Mouse (Mus musculus): ENCODE results near the gene Ndufa8.

Gene Ndufa8

DNA sequence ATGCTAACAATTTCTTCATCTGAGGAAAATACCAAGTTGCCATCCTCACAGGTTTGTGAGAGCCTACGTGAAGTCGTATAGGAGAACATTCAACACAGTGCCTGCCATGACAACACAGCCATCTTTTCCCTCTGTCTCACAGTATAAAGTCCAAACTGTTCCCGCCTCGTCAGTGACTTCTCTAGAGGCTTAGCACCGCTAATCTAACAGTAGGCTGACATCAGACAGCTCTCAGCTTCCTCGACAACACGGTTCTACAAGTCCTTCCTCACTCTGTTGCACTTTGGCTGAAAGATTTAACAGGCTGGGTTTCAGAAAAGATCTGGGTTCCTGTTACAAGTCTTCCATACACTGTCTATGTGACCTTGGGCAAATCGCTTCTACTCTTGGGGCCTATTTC lies 1.0 kb downstream of the Ndufa8 start:
- DNase-seq (ENCODE audit: low read depth, low spot score): no peak

- no peak for DNase-seq (ENCODE audit: low read depth, low spot score)
Measured at GRCm38 (mm10) chr2:36040872-36041271, 8.3 kb downstream of the Ndufa8 start.

DNA sequence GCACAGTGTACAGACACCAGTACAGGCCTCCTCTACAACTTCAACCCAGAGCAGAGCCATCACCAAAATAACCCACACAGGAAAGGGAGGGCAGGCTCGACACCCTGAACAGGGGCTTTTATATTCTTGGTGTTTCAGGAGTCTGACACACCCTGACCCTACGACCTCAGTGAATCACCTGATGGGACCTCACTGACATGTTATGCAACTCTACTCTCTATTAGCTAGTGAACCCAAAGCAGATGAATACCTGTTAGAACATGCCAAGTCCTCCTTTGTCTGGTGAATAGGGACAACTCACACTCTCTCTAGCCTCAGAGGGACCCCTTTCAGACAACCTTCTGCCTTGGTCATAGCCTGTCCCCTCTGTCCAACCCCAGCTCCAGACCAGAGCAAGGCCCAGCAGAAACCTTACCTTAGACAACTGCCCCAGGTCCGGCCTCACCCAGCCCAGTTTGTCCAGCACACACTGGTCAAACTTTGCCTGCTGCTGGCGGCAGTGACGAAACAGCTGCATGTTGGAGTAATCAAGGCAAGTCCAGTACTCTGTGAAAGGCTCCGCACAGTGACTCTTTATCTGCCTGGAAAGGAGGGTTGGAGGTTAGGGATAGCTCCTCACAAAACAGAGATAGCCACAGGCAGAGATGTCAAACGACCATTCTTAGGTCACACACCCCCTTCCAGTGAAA lies 9.8 kb downstream of the Ndufa8 start:
- DNase-seq (ENCODE audit: low read depth, low spot score): no peak

DNA sequence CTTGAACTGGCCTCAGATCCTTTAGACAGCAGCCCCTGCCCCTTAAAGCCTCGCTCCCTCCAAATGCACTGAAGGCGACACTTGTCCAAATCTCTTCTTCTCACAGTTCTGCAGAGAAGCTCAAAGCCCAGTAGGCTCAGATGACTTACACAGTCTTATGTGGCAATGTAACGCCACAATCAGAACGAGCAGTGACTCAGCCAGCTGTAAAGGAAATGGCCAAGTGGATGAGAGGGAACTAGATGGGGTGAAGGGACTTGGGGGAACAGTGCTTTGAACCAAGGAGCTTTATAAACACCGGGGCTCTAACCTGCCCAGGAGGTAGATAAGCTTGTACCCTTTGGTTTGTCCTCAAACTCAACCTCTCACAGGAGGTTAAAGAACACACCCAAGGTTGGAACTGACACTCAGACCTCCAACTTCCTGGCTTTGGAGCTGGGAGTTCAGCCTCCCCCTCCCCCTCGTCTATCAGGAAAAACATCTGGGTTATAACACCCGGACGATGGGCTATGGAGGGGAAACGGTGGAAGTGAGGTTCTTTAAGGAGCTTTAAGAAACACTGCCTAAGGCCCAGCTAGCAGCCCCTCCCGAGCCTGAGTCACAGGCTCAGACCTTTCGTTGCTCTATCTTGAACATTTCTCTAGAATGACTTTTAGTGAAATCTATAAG lies 13.7 kb downstream of the Ndufa8 start:
- no peak for DNase-seq (ENCODE audit: low read depth, low spot score)

DNA sequence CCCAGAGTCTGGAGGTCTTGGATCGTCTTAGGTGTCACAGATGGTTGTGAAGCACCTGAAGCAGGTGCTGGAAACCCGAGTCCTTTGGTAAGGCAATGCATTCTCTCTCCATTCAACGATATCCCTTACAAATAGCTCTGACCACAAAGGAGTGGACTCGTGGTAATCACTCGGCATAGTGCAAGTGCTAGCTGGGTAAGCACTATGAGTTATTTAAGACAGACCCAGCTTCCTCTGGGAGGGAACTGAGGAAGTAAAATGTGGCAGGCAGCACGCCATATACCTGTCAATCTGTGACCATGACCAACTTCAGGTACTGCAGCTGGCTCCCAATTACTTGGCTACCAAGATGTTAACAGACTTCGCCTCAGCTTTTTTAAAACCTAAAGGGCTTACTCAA lies 14.3 kb downstream of the Ndufa8 start:
- no peak for DNase-seq (ENCODE audit: low read depth, low spot score)

GRCm38 (mm10) chr2:36033966-36034365 lies 15.2 kb downstream of the Ndufa8 start:
- no peak for DNase-seq (ENCODE audit: low read depth, low spot score)

GRCm38 (mm10) chr2:36032884-36033283 lies 16.3 kb downstream of the Ndufa8 start:
- DNase-seq (ENCODE audit: low read depth, low spot score): no peak

DNA sequence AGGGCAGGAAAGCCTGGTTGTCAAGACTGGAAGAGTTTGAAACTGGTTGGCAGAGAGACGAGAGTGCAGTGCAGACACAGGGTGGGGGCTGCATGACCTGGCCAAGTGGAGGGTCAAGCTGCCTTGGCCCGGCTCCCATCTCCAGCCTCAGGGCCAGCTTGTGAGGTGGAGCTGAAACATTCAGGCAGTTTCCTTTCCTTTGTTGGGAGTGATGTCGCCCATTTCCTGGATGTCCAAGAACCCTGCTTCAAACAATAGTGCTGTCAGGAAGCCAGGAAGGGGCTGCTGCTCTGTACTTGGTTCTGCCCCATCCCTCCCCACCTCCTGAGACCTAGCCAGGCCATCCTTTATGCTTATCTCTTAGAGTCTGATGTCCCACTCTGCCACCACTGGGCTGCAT lies 25.9 kb downstream of the Ndufa8 start:
- DNase-seq (ENCODE audit: low read depth, low spot score): no peak

GRCm38 (mm10) chr2:36021385-36022159 lies 27.6 kb downstream of the Ndufa8 start:
- DNase-seq (ENCODE audit: low read depth, low spot score): peak; percentile 63

GRCm38 (mm10) chr2:36013010-36013409 lies 36.2 kb downstream of the Ndufa8 start:
- no peak for DNase-seq (ENCODE audit: low read depth, low spot score)

DNA sequence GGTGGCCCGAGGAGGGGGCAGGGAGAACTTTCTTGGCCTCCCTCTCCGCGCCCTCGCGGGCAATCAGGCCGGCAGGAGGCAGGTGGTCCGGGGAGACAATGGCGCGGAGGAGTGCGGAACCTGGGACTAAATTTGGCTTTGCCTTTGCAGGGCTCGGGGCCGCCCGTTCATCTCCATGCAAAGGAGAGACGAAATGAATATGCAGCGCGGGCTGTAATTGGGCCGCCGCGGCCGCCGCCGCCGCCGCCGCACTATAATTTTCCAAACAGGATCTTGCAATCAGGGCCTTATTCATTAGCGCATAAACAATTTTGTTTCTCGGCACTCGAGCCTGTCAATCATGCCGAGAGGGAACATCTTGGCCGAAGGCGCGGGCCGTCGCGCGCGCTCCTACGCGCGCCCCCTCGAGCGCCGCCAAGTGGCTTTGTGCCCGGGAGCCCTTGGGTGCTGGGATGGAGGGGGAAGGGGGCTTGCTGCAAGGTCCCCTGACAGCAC lies 37.8 kb downstream of the Ndufa8 start:
- DNase-seq (ENCODE audit: low read depth, low spot score): peak; percentile 42

DNA sequence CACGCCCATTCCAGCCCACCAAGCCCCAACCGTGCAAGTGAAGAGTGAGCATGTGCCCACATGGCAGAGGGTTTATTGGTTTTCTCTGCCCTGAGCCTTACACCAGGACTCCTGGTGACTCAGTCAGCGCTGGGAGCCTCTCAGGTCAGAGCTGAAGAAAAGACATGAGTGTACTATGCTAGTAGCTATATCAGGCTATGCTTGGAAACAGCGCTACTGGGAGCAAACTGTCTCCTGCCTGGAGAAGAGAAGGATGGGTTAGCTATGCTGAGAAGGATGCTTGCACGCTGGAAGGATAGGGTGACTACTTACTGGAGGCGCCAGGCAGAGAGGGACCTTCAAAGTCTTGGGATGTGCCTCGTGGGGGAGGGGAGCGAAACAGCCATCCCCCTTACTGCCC lies 38.6 kb downstream of the Ndufa8 start:
- DNase-seq (ENCODE audit: low read depth, low spot score): no peak

DNA sequence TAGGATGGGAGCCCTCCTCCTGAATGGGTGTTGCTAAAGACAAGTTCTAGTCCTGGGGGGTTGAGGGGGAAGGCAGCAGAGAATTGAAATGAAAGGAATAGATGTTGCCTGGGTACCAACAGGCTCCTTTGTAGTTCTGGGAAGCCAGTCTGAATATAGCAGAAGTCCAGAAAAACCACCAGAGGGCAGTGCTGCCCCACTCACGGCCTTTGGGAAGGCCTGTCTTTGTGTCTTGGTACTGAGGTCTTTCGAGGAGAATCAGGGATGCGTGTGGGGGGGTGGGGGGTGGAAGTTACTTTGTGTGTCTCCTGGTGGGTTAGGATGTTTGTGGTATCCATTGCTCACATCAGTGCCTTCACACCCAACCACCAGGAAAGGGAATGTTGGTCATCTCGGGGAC lies 39.8 kb downstream of the Ndufa8 start:
- DNase-seq (ENCODE audit: low read depth, low spot score): peak; percentile 60

DNA sequence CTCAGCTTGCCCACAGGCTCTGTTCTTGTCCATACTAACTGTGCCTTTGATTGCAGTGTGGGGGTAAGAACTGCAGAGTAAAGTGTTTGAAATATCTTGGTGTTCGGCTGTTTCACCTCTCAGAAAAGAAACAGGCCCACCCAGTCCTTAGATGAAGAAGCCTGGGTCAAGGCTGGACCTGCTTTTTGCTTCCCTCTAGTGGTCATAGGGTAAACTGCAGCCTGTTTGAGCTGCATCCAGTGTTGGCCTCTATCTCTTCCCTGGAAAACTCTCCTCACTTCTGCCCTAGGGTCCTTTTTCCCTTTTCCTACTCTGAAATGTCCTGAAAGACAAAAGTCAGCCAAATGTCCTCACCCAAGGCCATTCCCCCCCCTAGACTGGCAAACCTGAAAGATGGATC lies 41.1 kb downstream of the Ndufa8 start:
- no peak for DNase-seq (ENCODE audit: low read depth, low spot score)

DNA sequence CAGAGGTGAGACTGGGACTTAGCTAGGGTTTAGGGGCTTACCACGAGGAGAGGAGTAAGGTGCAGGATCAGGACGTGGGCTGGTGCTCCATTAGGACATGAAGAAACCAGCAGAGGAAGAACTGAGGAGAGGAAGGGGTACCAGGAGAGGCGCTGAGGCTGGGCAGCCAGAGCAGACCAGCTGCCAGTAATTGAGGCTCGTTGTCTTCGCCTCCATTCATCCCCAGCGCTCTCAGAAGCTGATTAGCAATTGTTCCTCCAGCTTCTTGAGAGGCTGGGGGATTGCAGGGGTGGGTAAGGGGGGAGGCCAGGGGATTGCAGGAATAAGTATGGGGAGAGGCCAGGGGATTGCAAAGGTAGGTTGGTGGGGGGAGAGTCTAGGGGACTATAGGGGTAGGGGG lies 47.0 kb downstream of the Ndufa8 start:
- DNase-seq (ENCODE audit: low read depth, low spot score): no peak

- no peak for DNase-seq (ENCODE audit: low read depth, low spot score)
Measured at GRCm38 (mm10) chr2:36000390-36000789, 48.8 kb downstream of the Ndufa8 start.

GRCm38 (mm10) chr2:35999212-35999611 lies 50.0 kb downstream of the Ndufa8 start:
- no peak for DNase-seq (ENCODE audit: low read depth, low spot score)

DNA sequence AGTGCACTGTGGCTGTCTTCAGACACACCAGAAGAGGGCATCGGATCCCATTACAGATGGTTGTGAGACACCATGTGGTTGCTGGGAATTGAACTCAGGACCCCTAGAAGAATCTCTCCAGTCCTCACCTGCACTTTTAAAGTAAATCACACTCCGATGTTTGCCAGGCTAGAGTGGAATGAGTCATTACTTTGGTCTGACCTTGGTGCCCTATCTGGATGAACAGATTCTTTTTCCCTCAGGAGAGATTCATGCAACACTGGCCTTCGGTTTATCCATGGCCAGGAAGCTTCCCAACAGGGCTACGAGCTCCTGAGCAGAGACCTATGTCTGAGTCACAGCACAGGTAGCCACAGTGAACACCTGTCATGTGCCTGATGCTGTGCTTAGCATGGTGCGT lies 50.8 kb downstream of the Ndufa8 start:
- no peak for DNase-seq (ENCODE audit: low read depth, low spot score)

DNA sequence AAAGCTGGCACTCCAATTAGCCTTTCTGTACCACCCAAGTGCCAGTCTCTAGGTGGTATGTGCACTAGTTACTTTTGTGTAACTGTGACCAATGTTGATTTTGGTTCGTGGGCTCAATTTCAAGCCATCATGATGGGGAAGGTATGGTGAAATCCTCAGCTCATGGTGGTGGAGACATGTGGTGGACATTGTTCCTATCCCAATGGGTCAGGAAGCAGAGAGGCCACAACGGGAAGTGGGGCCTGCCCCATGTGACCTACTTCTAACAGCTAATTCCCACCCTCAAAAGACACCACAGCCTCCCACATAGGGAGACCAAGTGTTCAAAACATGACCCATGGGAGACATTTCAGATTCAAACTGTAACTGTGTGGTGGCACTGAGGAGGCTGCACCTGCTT lies 52.5 kb downstream of the Ndufa8 start:
- DNase-seq (ENCODE audit: low read depth, low spot score): no peak

- no peak for DNase-seq (ENCODE audit: low read depth, low spot score)
Measured at GRCm38 (mm10) chr2:35994303-35994702, 54.9 kb downstream of the Ndufa8 start.

DNA sequence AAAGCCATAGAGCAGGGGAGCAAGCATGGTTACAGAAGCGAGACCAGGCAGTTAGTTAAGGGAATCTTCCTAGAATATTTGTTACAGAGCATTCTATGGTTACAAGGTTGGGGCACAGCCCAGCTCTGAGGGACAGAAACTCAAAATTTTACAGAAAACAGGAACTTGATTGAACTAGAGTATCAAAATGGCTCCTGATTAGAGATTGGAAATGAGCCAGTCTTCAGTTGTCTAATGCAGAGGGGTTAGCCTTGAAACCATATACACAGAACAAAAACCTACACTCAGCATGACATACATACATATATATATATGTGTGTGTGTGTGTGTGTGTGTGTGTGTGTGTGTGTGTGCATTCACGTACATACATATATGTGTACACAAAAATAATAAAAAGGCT lies 55.7 kb downstream of the Ndufa8 start:
- no peak for DNase-seq (ENCODE audit: low read depth, low spot score)

DNA sequence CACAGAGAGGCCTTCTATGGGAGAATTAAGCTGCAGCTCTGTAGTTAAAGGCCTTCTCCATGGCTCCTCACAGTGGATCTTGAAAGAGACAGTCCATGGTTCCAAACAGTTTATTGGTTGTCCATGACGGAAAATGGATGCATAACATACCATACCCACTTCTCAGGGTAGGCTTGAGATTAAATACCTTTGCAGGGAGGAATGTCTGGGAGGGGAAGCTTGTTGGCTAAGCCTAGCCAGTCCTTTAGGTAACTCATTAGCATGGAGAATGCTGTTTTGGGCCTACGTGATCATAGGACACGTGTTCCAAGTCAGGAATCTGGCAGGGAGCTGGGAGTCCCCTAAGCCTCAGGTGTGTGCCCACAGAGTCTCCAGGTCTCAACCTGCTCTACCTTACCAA lies 56.9 kb downstream of the Ndufa8 start:
- no peak for DNase-seq (ENCODE audit: low read depth, low spot score)

All from brain, embryonic 18.5 days (tissue).